Mouse (Mus musculus): ENCODE data around the gene Chrnb4. TPM values are rescaled to one million over a fixed set of nuclear protein-coding genes. Genes with fewer than 3 reads are reported as not detected.

Gene Chrnb4
- total RNA-seq (2023) = 0.15 TPM

GRCm38 (mm10) chr9:55048211-55048880 is at the start of gene Chrnb4:
Gene Chrnb4 (minus strand): TSS chr9:55048779.

GRCm38 (mm10) chr9:55026275-55026663 is 22.3 kb downstream of the Chrnb4 start, which contains the start of gene Chrna3:
Gene Chrna3 (minus strand): TSS chr9:55026562.

DNA sequence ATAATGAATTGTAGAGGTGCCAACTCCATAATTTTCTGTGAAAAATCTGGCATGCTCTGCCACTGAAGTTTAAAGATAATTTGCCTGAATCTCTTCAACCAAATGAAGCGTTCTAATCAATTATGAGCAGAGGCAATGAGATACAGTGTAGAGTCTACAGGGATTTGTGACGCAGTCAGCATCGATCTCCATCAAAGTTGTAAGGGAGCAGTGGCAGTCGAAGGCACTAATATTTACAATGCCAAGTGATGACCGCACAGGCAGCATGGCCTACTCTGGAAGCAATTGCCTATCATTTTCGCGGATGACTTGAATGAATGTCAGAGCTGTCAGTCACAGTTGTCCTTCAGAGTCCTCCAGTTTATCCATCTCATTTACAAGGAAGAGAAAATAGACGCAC is 67.9 kb downstream of the Chrnb4 start, which contains the start of gene Chrna5:
Gene Chrna5 (plus strand): TSS at position 207 of the 400 bp plus-strand sequence.

Other genes with a start within 250 kb of the Chrnb4 start
- 36.5 TPM for gene Ireb2, start 185.0 kb downstream of the Chrnb4 start, total RNA-seq (2023)
- 1.5 TPM for gene Hykk, start 131.5 kb downstream of the Chrnb4 start, total RNA-seq (2023)
- 102 TPM for gene Psma4, start 98.0 kb downstream of the Chrnb4 start, total RNA-seq (2023)
- not detected for gene AY074887, start 97.8 kb downstream of the Chrnb4 start, total RNA-seq (2023)
- gene Chrna5, start 67.9 kb downstream of the Chrnb4 start, total RNA-seq (2023) = not detected
- gene Chrna3, start 22.2 kb downstream of the Chrnb4 start, total RNA-seq (2023) = not detected
- 31.7 TPM for gene Ube2q2, start 100.1 kb upstream of the Chrnb4 start, total RNA-seq (2023)
- gene Fbxo22, start 160.1 kb upstream of the Chrnb4 start, total RNA-seq (2023) = 36.4 TPM